ENCODE assay signal across 11 mouse cellular contexts in the genomic region with DNA sequence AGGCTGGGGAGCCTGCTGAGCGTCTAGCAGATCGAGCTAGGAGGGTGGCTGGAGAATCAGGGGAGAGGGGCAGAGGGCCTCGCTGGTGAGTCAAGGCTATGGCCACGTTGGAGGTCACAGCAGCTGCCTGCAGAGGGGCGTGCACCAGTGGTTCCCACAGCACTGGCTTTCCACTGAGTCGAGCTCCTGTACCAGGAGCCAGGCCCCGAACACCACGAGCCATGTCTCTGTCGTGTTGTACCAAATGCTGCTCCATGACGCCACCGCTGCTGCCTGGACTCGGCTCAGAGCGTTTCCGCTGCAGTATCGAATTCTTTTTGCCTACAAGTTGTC. TPM values are rescaled to one million over a fixed set of nuclear protein-coding genes. Genes with fewer than 3 reads are reported as not detected.
DNase-seq lines count a peak whose midpoint lies in the region; ATAC-seq and TF ChIP-seq lines count a peak whose summit lies in the region.
"Had no signal": no experiment of that assay in that cellular context is flagged by ENCODE, and none has a peak within 500 bp of the region (broad histone marks: within the 10 kb centered on the region; RNA-seq: fewer than 3 reads in every experiment).

No protein-coding gene starts in this region.

- H3K9ac ChIP-seq in forebrain, embryonic 11.5 days (ENCODE audit: low read length): no peak overlapping the region
- no peak overlapping the region for H3K9ac ChIP-seq in forebrain, embryonic 14.5 days (ENCODE audit: low read length)
- H3K9ac ChIP-seq in lung, embryonic 14.5 days: no peak overlapping the region
- no peak overlapping the region for H3K9ac ChIP-seq in embryonic facial prominence, embryonic 15.5 days
- H3K9ac ChIP-seq: hindbrain, embryonic 15.5 days had no signal

- H3K4me1 ChIP-seq in forebrain, embryonic 11.5 days (replicated peaks; ENCODE audit: control insufficient read depth, insufficient read depth, low read length): peaks cover 6% of the 10 kb centered on the region; the same call in 1 of the 2 replicates
- no peaks in the 10 kb centered on the region for H3K4me1 ChIP-seq in forebrain, embryonic 14.5 days (ENCODE audit: control insufficient read depth, insufficient read depth, low read length)
- H3K4me1 ChIP-seq in lung, embryonic 14.5 days (ENCODE audit: insufficient read depth): no peaks in the 10 kb centered on the region; the same call in 1 of the 2 replicates
- H3K4me1 ChIP-seq in embryonic facial prominence, embryonic 15.5 days: peaks cover 9% of the 10 kb centered on the region; the same call in 1 of the 2 replicates
- H3K4me1 ChIP-seq: hindbrain, embryonic 15.5 days had no signal

- H3K27ac ChIP-seq in forebrain, embryonic 11.5 days (ENCODE audit: low read depth, low read length): no peak overlapping the region
- no peak overlapping the region for H3K27ac ChIP-seq in forebrain, embryonic 14.5 days (ENCODE audit: low read depth, low read length)
- no peak overlapping the region for H3K27ac ChIP-seq in lung, embryonic 14.5 days (ENCODE audit: low read depth)
- H3K27ac ChIP-seq in embryonic facial prominence, embryonic 15.5 days (replicated peaks): no peak overlapping the region
- H3K27ac ChIP-seq: hindbrain, embryonic 15.5 days had no signal

- peaks cover 5% of the 10 kb centered on the region for H3K27me3 ChIP-seq in forebrain, embryonic 11.5 days (ENCODE audit: control insufficient read depth, insufficient read depth, low read length)
- H3K27me3 ChIP-seq in forebrain, embryonic 14.5 days (replicated peaks; ENCODE audit: control insufficient read depth, insufficient read depth, low read length): no peaks in the 10 kb centered on the region
- H3K27me3 ChIP-seq in lung, embryonic 14.5 days (ENCODE audit: insufficient read depth, low read length): peaks cover 23% of the 10 kb centered on the region
- H3K27me3 ChIP-seq in embryonic facial prominence, embryonic 15.5 days: peaks cover 37% of the 10 kb centered on the region

- ATAC-seq in forebrain, embryonic 11.5 days (replicated peaks; ENCODE audit: low FRiP score): no peak
- ATAC-seq in forebrain, embryonic 14.5 days: no peak
- peak; percentile 45 for ATAC-seq in lung, embryonic 14.5 days (ENCODE audit: insufficient read depth)
- no peak for ATAC-seq in embryonic facial prominence, embryonic 15.5 days (ENCODE audit: insufficient number of reproducible peaks, low FRiP score, low TSS enrichment, low read depth)
- ATAC-seq in megakaryocyte progenitor cell, adult 5-6 weeks (replicated peaks; ENCODE audit: poor library complexity): peak; percentile 15

- peak overlapping the region; percentile 32 for H3K4me2 ChIP-seq in forebrain, embryonic 11.5 days (ENCODE audit: low read depth, low read length, severe bottlenecking)
- H3K4me2 ChIP-seq in forebrain, embryonic 14.5 days (ENCODE audit: low read length): no peak overlapping the region
- peak overlapping the region; percentile 59 for H3K4me2 ChIP-seq in lung, embryonic 14.5 days
- peak overlapping the region; percentile 66 for H3K4me2 ChIP-seq in embryonic facial prominence, embryonic 15.5 days (replicated peaks)
- H3K4me2 ChIP-seq: hindbrain, embryonic 15.5 days had no signal

- H3K4me3 ChIP-seq in forebrain, embryonic 11.5 days (ENCODE audit: low read depth, low read length): no peak overlapping the region
- H3K4me3 ChIP-seq in forebrain, embryonic 14.5 days (ENCODE audit: low read depth, low read length): no peak overlapping the region
- peak overlapping the region; percentile 26 for H3K4me3 ChIP-seq in lung, embryonic 14.5 days (ENCODE audit: low read depth, low read length)
- peak overlapping the region; percentile 38 for H3K4me3 ChIP-seq in embryonic facial prominence, embryonic 15.5 days (replicated peaks)
- H3K4me3 ChIP-seq: hindbrain, embryonic 15.5 days had no signal

- H3K9me3 ChIP-seq in forebrain, embryonic 11.5 days (ENCODE audit: control insufficient read depth, low read length): no peaks in the 10 kb centered on the region
- no peaks in the 10 kb centered on the region for H3K9me3 ChIP-seq in forebrain, embryonic 14.5 days (replicated peaks; ENCODE audit: control insufficient read depth, low read length)
- no peaks in the 10 kb centered on the region for H3K9me3 ChIP-seq in lung, embryonic 14.5 days (ENCODE audit: low read depth, low read length)
- no peaks in the 10 kb centered on the region for H3K9me3 ChIP-seq in embryonic facial prominence, embryonic 15.5 days (replicated peaks)
- H3K9me3 ChIP-seq: hindbrain, embryonic 15.5 days had no signal

- TF ChIP-seq CTCF in lung, embryonic 14.5 days (IDR thresholded peaks at IDR 0.05; ENCODE audit: low read depth): no peak

- DNase-seq in forebrain, embryonic 11.5 days (ENCODE audit: low spot score): peak; percentile 52
- DNase-seq in forebrain, embryonic 14.5 days (ENCODE audit: low spot score): no peak
- DNase-seq in lung, embryonic 14.5 days: peak; percentile 23
- DNase-seq in lung, adult 18-20 months: no peak
- no peak for DNase-seq in frontal cortex, postnatal 36 days (ENCODE audit: low spot score in 2 of 2)
- DNase-seq in Muller cell, postnatal 12 days (ENCODE audit: inconsistent ontology term): no peak

- WGBS in forebrain, embryonic 11.5 days: 13% methylated on average over 15 of the region's 15 CpGs
- 17% methylated on average over 15 of the region's 15 CpGs for WGBS in forebrain, embryonic 14.5 days
- WGBS in lung, embryonic 14.5 days: 12% methylated on average over 15 of the region's 15 CpGs
- 10% methylated on average over 15 of the region's 15 CpGs for WGBS in embryonic facial prominence, embryonic 15.5 days

- H3K36me3 ChIP-seq in forebrain, embryonic 11.5 days (ENCODE audit: control insufficient read depth, insufficient read depth, low read length): no peaks in the 10 kb centered on the region
- peaks cover 6% of the 10 kb centered on the region; the same call in 1 of the 2 replicates for H3K36me3 ChIP-seq in forebrain, embryonic 14.5 days (ENCODE audit: control insufficient read depth, insufficient read depth, low read length)
- no peaks in the 10 kb centered on the region for H3K36me3 ChIP-seq in lung, embryonic 14.5 days (ENCODE audit: insufficient read depth)
- no peaks in the 10 kb centered on the region for H3K36me3 ChIP-seq in embryonic facial prominence, embryonic 15.5 days

RNA-seq across cellular contexts. Expression of a gene that starts 12.0 kb away (rescaled TPM):
- polyA plus RNA-seq in forebrain, embryonic 11.5 days (2014; fragmentation: Nextera tagmentation; extraction: Ambion mirVana): 2.1 and 2.8 TPM in 2 replicates
- polyA plus RNA-seq in forebrain, embryonic 14.5 days (2014; fragmentation: Nextera tagmentation; extraction: Ambion mirVana): 0.06 TPM in 1 of 2 replicates, not detected in the other
- 0.08 TPM in 1 of 2 replicates, not detected in the other for polyA plus RNA-seq in lung, embryonic 14.5 days (2014; fragmentation: Nextera tagmentation; extraction: Ambion mirVana)
- polyA plus RNA-seq in embryonic facial prominence, embryonic 15.5 days (2015; fragmentation: Nextera tagmentation; extraction: Ambion mirVana): 0.15 TPM in 1 of 2 replicates, not detected in the other
- total RNA-seq in megakaryocyte progenitor cell, adult 5-6 weeks (2015): 8.0 and 12.1 TPM in 2 replicates
- total RNA-seq in megakaryocyte progenitor cell, adult 5-6 weeks (2017): 9.6 and 16.7 TPM in 2 replicates
- total RNA-seq: adrenal gland, postnatal 36 days had no signal
- polyA plus RNA-seq: C2C12 had no signal

RNA-seq across cellular contexts. Expression of a gene that starts 12.1 kb away (rescaled TPM):
- polyA plus RNA-seq in forebrain, embryonic 11.5 days (2014; fragmentation: Nextera tagmentation; extraction: Ambion mirVana): 6.3 and 6.7 TPM in 2 replicates
- polyA plus RNA-seq in forebrain, embryonic 14.5 days (2014; fragmentation: Nextera tagmentation; extraction: Ambion mirVana): 9.4 and 13.0 TPM in 2 replicates
- 0.47 and 0.61 TPM in 2 replicates for polyA plus RNA-seq in lung, embryonic 14.5 days (2014; fragmentation: Nextera tagmentation; extraction: Ambion mirVana)
- 3.0 and 3.2 TPM in 2 replicates for polyA plus RNA-seq in embryonic facial prominence, embryonic 15.5 days (2015; fragmentation: Nextera tagmentation; extraction: Ambion mirVana)
- 0.24 and 0.42 TPM in 2 replicates for total RNA-seq in megakaryocyte progenitor cell, adult 5-6 weeks (2015)
- 0.27 and 0.67 TPM in 2 replicates for total RNA-seq in megakaryocyte progenitor cell, adult 5-6 weeks (2017)

RNA-seq across cellular contexts. Expression of a gene that starts 16.6 kb away (rescaled TPM):
- 34.7 and 40.8 TPM in 2 replicates for polyA plus RNA-seq in forebrain, embryonic 11.5 days (2014; fragmentation: Nextera tagmentation; extraction: Ambion mirVana)
- 17.0 and 17.9 TPM in 2 replicates for polyA plus RNA-seq in forebrain, embryonic 14.5 days (2014; fragmentation: Nextera tagmentation; extraction: Ambion mirVana)
- 26.1 and 26.4 TPM in 2 replicates for polyA plus RNA-seq in lung, embryonic 14.5 days (2014; fragmentation: Nextera tagmentation; extraction: Ambion mirVana)
- 29.9 and 33.6 TPM in 2 replicates for polyA plus RNA-seq in embryonic facial prominence, embryonic 15.5 days (2015; fragmentation: Nextera tagmentation; extraction: Ambion mirVana)
- 51.1 and 53.8 TPM in 2 replicates for total RNA-seq in megakaryocyte progenitor cell, adult 5-6 weeks (2015)
- total RNA-seq in megakaryocyte progenitor cell, adult 5-6 weeks (2017): 69.3 and 75.9 TPM in 2 replicates

RNA-seq across cellular contexts. Expression of a gene that starts 29.3 kb away (rescaled TPM):
- 92.5 and 107 TPM in 2 replicates for polyA plus RNA-seq in forebrain, embryonic 11.5 days (2014; fragmentation: Nextera tagmentation; extraction: Ambion mirVana)
- polyA plus RNA-seq in forebrain, embryonic 14.5 days (2014; fragmentation: Nextera tagmentation; extraction: Ambion mirVana): 90.5 and 104 TPM in 2 replicates
- polyA plus RNA-seq in lung, embryonic 14.5 days (2014; fragmentation: Nextera tagmentation; extraction: Ambion mirVana): 90.2 and 98.9 TPM in 2 replicates
- polyA plus RNA-seq in embryonic facial prominence, embryonic 15.5 days (2015; fragmentation: Nextera tagmentation; extraction: Ambion mirVana): 108 and 109 TPM in 2 replicates
- total RNA-seq in megakaryocyte progenitor cell, adult 5-6 weeks (2015): 92.5 and 93.9 TPM in 2 replicates
- total RNA-seq in megakaryocyte progenitor cell, adult 5-6 weeks (2017): 33.4 and 37.2 TPM in 2 replicates

RNA-seq across cellular contexts. Expression of a gene that starts 35.0 kb away (rescaled TPM):
- 26.3 and 27.8 TPM in 2 replicates for polyA plus RNA-seq in forebrain, embryonic 11.5 days (2014; fragmentation: Nextera tagmentation; extraction: Ambion mirVana)
- polyA plus RNA-seq in forebrain, embryonic 14.5 days (2014; fragmentation: Nextera tagmentation; extraction: Ambion mirVana): 14.7 and 21.7 TPM in 2 replicates
- polyA plus RNA-seq in lung, embryonic 14.5 days (2014; fragmentation: Nextera tagmentation; extraction: Ambion mirVana): 18.2 and 19.4 TPM in 2 replicates
- 34.9 and 37.0 TPM in 2 replicates for polyA plus RNA-seq in embryonic facial prominence, embryonic 15.5 days (2015; fragmentation: Nextera tagmentation; extraction: Ambion mirVana)
- total RNA-seq in megakaryocyte progenitor cell, adult 5-6 weeks (2015): 14.3 and 18.0 TPM in 2 replicates
- 2.3 and 5.2 TPM in 2 replicates for total RNA-seq in megakaryocyte progenitor cell, adult 5-6 weeks (2017)

Comparison
In these comparisons a context has a peak if more than half of its experiments do, and no peak if none do; other contexts are left out.
1. DNase-seq: peak in forebrain, embryonic 11.5 days (single experiment) and lung, embryonic 14.5 days (single experiment); none in forebrain, embryonic 14.5 days (single experiment), lung, adult 18-20 months (0 of 2), frontal cortex, postnatal 36 days (0 of 2) and Muller cell, postnatal 12 days (single experiment).
2. ATAC-seq: peak in lung, embryonic 14.5 days (single experiment) and megakaryocyte progenitor cell, adult 5-6 weeks (single experiment); none in forebrain, embryonic 11.5 days (single experiment), forebrain, embryonic 14.5 days (single experiment) and embryonic facial prominence, embryonic 15.5 days (single experiment).
3. H3K4me3 ChIP-seq: peak in lung, embryonic 14.5 days (single experiment) and embryonic facial prominence, embryonic 15.5 days (single experiment); none in forebrain, embryonic 11.5 days (single experiment) and forebrain, embryonic 14.5 days (single experiment).